Mouse (Mus musculus): ENCODE data around the gene Add1.

Add1 gene

DNA sequence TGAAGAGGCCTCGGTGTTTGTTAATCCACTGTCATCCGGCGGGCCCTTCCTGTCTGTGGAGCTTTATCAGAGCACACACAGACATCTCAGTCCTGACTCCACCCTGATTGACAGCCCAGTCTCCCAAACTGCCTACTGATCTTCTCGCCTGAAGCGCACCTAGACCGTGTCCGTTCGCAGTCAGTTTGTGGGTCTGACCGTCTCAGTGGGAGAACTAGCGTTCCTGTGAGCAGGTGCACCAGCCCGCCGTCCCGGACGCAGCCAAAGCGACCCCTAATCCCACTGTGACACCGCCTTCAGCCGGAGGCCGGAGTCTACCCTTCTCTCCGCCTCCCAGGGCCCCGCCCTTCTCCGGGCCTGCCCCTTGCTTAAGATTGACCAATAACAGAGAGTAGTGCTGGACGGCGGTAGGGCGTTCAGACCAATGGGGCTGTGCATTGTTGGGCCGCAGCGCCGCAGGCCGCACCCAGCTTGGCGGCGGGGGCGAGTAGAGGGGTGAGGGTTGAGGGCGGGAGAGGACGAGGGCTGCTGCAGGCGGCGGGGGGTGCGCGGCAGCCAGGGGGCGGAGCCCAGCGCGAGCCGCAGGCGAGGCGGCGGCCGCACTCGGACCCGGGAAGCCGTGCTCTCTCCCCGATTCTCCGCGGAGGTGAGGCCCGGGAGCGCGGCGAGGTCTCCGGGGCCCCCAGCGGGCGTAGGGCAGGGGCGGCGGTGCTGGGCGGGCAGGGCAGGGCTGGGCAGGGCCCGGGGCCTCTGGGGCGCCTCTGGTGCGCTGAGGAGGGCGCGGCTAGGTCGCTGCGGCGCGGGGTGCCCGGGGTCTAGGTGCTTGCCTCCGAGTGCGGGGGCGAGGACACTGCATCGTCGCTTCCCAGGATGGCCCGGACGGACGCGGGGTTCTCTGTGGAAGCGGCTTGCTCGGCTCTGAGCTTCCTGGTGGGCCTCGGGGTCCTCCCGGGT is at the start of gene Add1:
Add1 (plus strand) TSS at position 397 of the 954 bp plus-strand sequence.
- peak; percentile 98 for DNase-seq

DNA sequence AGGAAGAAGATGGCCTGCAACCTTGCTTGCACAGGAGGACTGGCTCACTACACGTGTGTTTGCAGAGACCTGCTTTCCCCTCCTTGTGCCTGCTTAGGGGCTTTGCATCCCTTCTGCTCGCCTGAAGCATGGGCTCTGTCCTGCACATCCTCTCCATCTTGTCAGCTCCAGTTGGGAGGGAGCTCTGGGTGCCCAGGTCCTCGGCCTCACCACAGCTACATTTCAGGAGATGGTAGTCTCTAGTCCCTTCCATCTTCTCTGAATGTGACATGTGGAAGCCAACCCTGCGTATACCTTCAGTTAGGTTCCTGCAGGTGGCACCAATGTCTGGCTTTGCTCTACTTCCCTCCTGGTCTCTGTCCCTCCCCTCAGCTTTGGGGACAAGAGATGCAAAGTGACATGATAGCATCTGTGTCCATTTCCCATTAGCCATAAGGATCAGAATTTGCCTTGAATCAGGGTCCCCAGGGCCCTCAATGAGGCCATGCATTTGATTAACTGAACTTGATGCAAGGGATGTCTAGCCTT is 49.4 kb upstream of the Add1 start:
- DNase-seq: no peak

DNA sequence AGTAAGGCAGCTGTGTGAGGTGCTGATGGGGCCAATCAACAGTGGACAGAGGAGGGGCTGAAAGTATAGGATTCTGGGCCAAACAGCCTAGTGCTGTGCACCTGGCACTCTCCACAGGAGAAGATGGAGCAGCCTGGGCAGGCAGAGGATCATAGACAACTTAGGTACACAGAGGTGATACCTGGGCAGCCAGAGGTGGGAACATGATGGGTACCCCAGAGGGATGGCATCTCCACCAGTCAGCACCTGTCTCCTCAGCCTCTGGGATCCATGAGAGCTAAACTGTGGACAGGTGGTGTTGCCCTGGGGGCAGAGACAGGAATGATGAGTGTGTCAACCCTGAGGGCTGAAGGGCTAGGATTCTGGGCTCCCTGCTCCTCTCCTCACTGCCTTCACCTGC is 49.0 kb upstream of the Add1 start:
- DNase-seq: no peak

DNA sequence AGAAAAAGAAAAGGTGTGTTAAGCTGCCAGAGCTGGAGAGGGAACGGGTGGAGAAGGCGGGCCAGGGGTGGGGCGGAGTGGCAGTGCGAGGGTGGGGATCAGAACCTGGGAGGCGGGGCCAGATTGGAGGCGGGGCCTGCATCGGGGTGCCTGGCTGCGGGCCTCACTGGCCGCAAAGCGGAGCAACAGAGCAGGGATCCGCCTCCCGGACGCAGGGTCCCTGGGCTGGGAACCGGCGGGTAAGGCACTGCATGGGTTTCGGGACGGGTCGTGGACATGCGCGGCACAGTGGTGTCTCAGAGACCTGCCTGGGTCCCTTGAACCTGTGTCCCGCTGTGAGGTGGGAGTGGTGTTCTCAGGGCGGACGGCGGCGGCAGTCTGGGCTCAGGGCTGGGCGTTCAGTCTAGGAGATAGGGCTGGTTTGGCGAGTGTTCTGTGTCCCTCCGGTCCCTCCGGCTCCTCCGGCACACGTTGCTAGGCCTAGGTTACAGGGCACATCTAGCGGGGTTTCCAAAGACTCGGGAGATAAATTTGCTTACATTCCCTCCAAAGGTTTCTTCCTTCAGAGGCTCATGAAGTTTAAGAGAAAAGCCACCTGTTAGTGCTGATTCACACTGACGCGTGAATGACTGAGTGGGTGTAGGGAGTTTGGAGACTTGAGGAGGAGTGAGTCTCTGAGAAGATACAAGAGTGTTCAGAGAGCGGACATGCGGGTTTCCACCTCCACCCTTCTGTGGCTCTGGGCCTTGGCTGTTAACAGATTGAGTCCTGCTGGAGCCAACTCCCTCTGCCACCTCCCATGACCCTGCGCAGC is 47.6 kb upstream of the Add1 start, which contains the start of gene Sh3bp2:
Sh3bp2 (plus strand) TSS at position 176 of the 814 bp plus-strand sequence.
- peak; percentile 81 for DNase-seq

DNA sequence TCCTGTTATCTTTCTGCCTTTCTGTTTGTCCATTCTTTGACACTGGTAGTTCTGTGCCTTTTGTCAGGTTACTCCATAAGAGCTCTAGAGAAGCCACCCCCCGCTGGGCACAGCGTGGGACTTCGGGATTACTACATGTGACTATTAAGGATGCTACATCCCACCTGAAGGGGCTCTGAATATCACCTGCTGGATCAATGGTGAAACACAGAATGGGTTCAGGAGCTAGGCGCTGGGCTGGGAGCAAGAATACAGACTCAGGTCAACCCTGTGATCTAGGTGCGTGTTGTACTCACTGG is 47.0 kb upstream of the Add1 start:
- no peak for DNase-seq

DNA sequence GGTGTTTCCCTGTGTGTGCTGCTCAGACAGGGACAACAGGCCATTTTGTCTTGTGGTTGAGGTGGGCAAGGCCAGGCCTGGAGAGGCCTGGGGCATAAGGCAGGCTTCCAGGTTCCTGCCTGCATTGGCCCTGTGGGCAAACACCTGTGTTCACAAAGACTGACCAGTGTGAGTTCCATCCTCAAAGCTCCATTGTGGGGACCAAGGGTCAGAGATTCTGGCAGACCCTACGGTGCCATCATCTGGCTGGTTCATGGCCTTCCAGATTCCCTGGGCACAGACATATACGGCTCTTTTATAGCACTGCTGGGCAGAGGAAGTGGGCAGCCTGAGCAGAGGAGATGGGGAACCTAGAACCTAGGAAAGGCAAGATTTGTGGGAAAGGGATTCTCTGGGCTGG is 46.1 kb upstream of the Add1 start:
- no peak for DNase-seq

DNA sequence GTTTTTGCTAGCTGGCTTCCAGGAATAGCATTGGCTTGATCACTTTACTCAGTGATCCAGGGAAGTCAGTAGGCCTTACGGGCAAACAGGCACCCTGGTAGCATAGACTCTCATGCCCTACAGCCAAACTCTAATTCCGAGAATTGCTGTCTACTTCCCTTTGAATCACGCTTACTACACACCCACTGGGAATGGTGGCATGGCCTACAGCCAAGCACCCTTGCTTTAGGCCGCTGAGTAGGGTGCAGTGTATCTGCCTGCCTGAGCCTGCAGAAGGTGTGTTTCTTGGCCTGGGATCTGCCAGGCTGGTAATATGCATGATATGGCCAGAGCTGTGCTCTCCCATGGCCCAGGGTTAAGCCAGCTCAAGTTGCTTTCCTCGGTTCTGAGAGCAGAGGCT is 44.7 kb upstream of the Add1 start:
- no peak for DNase-seq

DNA sequence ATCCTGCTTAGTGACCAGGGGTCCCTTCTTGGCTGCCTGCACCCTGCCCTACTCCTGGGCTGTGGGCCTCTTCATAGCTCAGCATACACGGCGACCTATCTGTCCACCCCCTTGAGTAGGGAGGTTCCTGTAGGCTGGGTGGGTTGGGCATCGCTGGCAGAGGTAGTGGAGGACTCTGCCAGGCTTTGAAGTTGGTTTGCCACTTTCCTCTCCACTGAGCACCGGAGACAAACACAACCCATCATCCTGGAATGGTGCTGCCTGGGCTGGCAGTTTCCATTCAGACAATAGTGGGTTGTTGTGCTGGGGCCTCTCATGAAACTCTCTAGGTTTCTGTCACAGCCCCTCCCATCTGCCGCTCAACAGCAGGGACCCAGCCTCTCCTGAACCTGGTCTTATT is 43.3 kb upstream of the Add1 start:
- no peak for DNase-seq

DNA sequence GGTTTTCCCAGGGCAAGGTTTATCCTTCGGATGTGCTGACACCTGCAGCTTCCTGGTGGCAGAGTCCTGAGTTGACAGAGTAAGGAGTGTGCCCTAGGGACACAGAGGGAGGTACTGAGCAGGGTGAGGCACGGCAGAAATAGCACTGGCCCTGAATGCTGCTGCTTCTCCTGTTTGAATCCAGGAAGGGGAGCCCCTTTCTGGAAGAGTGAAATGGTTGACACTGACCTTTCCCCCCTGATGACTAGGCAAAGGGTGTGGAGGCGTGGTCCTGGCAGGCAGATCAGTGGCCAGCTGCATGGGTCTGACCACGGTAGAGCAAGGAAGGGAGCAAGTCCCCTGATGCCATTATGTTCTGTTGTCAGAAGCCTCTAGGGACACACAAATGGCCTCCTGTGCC is 42.8 kb upstream of the Add1 start:
- no peak for DNase-seq

DNA sequence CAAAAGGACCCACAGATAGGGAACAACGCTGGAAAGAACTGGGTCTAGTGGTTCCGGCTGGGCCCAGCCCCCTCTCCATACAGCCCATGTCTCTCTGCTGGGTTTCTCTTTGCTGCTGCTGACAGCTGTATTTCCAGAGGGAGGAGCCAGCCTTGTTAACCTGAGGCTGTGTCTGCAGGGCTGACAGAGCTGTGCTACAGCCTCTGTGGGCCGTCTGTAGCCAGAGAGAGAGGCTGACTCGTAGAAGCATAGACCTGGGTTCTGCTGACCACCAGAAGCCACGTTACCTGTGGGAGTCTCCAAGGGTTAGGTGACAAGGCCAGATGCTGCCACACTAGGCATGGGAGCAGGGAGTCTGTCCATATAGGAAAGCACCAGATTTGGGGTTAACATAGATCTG is 40.4 kb upstream of the Add1 start:
- no peak for DNase-seq

DNA sequence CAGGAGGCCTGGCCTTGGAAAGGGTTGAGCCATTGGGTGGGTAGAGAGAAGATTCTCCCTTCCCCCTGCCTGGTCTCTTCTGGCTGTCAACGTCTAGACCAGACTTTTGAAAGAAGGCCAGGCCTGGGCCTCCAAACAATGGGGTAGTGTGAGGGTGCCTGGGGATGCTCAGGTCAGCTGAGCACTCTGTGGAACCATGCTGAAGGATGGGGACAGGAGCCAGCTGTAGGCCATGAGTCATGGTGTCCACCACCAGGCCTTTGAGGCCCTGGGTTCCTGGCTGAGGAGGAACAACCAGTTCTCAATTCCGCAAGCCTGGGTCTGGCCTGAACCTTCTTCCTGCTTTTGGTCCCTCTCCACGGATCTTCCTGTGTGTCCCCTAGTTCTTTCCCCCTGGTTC is 39.6 kb upstream of the Add1 start:
- DNase-seq: no peak

DNA sequence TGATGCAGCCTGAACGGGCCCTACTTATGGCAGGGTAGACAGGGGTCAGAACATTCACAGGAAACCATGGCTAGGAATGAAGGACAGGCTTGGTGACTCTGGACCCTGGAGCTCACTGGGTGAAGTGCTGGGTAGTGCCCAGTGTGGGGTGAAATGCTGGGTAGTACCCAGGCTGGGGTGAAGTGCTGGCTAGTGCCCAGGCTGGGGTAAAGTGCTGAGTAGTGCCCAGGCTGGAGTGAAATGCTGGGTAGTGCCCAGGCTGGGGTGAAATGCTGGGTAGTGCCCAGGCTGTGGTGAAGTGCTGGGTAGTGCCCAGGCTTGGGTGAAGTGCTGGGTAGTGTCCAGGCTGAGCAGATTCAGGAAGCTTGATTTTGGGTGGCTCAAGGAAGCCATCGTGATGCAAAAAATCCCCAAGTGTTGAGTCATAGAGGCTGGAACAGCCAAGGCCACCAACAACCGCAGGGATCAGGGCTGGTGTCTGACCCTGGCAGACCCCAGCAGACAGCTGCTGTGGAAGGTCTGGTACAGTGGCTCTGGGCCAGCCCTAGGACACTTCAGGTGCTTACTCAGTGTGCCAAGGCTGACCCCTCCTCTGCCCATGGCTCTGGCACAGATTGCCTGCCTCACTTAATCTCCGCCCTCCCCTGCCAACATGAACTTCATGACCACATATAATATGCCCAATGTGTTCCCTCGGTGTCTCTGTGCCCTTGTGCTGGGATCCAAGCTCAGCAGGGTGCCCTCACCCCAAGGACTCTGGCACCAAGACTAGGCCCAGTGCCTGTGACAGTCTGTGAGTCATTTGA is 38.5 kb upstream of the Add1 start:
- DNase-seq: no peak

DNA sequence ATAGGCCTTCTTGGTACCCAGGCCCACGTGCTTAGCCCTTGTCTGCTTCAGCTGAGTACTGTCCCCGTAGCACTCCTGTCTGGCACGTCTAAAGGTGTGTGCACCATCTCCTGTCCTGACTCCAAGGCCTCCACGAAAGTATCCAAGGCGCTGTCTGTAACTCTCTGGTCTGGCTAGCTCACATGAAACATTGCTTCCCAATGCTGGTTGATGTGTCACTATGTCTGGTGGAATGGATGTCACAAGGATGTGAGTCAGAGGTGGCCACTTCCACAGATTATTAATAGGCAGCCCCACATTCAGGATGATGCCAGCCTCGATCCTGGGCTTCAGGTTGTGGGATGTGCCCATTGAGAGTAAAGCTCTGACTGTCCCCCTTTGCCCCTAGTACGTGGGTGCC is 37.6 kb upstream of the Add1 start:
- no peak for DNase-seq

DNA sequence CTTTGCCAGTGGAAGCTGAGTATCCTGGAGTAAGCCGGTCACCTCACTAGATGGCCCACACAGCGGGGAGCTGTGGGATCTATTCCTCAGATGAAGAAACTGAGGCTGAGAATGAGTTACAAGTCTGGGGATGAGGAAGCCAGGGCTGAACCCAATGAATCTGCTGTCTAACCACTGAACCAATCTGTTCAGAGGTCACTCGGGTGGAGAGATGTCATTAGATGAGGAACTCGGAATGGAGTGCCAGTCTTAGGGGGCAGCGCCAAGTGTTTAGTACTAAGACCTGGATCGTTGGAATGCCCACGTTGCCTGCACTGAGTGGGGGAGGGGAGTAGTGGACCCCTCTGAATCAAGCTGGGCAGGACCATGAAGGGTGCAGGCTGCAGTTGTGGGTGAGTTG is 35.4 kb upstream of the Add1 start:
- DNase-seq: no peak

DNA sequence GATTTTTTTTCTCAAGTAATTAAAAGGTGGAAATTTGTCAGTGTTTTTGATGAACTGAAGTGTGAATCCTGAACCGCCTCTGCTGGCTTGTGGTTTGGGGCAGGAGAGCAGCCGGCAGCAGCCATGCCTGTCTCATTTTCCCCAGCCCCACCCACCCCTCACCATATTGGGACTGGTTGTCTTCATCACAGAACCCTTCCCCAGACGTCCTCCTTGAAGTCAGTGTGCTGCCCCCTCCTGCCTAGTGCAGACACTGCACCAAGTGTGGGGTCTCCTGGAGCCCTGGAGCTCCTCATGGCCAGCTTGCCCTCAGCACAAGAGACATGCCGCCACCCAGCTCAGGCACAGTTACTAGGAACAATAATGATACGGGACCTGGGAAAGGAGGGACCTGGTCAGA is 34.9 kb upstream of the Add1 start:
- DNase-seq: no peak

DNA sequence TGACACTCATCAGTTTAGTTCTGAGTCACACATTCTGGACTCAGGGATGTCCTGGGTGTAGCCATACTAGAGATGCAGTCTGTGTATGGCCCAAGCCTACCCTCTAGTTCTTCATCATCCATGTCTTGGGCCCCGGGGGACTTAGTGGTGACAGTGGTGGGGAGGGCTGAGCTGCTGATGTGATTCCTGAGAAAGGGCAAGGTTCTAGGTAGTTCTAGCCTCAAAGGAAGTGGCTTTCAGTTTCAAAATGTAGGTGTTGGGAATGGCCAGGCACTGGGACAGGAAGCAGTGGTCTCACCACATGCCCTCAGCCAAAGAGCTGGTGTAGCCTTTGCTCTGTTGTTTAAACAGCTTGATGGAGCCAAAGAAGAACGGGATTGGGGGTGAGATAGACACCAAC is 34.3 kb upstream of the Add1 start:
- no peak for DNase-seq

DNA sequence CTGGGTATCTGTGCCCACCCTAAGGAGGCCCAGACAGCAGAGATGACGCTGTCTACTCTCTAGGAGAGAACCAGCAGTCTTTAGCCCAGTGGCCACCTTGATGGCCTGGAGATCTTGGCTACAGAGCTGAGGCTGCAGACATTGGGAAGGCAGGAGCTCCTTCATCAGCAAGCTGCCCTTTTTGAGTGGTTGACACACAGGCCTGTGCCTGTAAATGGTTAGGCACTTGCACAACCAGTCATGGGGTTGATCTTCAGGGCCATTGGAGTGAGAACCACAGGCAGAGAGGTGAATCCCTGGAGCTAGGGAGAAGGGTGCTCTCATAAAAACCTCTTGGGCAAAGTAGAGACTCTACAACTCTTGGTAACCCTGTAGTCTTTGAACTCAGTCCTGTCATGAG is 31.3 kb upstream of the Add1 start:
- DNase-seq: no peak

DNA sequence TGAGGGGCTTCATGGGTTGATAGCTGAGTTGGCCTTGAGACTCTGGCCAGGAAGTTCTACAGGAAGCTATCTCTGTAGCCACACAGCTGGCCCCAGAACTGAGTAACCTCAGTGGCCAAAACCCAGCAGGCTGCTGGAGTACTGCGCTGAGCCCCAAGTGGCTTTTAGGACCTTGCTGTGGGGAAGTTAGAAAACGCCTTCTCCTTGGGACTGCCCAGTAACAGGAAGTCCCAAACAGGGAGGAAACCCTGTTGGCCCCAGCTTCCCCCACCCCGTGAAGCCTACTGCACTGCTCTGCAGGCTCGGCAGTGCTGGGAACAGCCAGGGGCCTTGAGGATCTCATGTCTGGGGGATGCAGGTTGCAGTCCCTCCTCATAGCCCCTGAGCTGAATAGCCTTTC is 30.4 kb upstream of the Add1 start:
- DNase-seq: no peak

DNA sequence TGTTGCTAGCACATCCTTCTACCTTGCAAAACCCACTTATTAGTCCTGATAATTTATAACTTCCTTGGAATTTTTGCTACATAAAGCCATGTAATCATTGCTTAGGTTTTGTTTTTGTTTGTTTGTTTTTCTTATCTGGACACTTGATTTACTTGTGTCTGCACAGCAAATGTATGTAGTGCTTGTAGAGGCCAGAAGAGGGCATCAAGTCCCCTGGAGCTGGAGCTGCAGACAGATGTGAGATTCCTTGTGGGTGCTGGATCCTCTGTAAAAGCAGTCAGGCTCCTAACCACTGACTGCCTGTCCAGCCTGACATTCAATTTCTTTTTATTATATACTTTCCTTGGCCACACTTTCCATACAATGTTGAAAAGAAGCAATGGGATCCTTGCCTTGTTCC is 26.1 kb upstream of the Add1 start:
- peak; percentile 38 for DNase-seq

DNA sequence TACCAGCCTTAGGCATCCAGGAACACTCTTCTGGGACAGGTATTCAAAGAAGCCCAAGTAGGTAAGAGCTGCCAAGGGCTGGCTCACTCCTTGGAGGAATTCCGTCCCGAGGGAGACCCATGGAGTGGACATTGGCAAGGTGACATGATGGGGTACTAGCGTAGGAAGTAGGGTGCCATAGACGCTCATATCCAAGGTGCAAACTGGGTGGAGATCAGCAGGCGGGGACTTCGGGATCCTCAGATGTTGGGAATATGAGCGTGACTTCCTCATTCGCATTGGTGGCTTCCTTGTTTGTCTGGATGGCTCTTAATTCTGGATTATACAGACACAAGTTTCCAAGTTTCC is 24.4 kb upstream of the Add1 start:
- no peak for DNase-seq

DNA sequence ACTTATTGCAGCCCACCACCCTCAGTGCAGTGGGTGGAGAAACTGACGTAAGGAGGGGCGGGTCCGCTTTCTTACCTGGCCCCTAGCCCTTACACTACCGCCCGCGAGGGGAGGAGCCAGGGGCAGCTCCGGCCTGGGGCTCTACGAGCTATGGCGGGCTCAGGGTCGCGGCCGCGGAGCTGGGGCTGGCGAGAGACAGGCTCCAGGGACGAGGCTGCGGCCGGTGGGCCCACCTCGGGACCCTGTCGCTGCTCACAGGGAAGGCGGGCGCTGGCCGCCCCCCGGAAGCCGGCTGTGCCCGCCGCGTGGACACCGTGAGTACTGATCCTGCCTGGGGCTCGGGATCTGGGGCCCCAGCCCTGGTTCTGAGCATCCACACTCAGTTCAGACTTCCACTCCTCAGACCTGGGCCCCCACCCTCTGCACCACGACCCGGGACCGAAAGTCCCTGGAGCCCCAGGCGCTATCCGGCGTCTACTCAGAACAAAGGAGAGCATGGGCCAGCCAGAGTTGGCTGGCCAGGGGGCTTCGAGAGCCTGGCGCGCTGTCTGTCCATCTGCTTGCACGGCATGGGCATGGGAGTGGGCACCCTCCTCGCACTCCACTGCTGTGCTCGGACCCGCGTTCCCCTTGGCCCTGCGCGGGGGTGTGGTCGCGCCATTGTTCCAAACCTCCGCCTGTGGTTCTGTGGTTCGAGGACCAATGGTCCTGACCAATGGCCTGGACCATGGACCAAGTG is 23.8 kb upstream of the Add1 start:
- no peak for DNase-seq

DNA sequence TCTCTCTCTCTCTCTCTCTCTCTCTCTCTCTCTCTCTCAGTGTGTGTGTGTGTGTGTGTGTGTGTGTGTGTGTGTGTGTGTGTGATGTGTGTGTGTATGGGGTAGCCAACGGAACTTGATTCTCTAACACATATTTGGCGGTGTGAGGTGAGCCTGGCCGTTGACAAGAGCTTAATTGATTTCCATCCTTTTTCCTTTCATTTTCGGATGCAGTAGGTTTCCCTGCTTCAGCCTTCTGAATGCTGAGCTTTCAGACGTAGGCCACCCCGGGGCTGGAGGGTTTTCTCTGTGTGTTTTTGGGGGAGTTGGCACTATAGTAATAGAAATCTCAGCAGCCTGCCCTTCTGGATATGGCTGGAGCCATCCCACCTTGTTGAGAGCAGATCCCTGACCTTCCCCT is 23.2 kb upstream of the Add1 start:
- no peak for DNase-seq

DNA sequence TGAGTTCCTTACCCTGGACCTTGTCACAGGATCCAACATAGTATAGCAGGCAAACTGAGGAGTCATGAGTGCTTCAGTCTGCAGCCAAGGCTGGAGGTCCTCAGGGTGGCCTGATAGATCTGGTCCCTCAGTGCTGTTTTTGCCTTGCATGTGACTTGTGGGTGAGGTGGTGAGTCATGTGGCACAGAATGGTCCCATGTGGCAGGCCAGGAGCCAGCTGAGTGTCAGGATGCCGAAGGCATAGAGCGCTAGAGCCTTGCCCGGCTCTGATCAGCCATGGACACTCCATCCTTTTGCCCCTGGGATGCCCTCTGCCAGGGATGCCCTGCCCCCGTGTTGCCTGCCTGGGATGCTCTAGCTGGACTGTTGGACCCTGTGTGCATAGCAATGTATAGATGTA is 21.6 kb upstream of the Add1 start:
- DNase-seq: no peak

All from cerebellum, adult 9-10 months (tissue).